Mouse (Mus musculus): ENCODE measurements at regions not wholly inside any gene's neighbourhood (a gene's known extent, or its start where the extent isn't known, plus 50 kb on each side); places are given as distances from the start of the nearest gene placed in this dataset.
A peak's percentile ranks its signal among the peaks of the same experiment; 100 is the strongest.

GRCm38 (mm10) chr2:92739576-92739975 is 140.1 kb downstream of the Chst1 start:
- peak in 1 of 2 experiments; percentile 5 for DNase-seq (ENCODE audit: extremely low spot score in 1 of 2, low spot score in 2 of 2)
- intact Hi-C loops (cut with DNase I): no loop called here
- Histone ChIP-seq H3K4me3 (no peak overlapping the region), H3K27ac (no peak overlapping the region)
- TF ChIP-seq CTCF (IDR thresholded peaks at IDR 0.05): no peak

DNA sequence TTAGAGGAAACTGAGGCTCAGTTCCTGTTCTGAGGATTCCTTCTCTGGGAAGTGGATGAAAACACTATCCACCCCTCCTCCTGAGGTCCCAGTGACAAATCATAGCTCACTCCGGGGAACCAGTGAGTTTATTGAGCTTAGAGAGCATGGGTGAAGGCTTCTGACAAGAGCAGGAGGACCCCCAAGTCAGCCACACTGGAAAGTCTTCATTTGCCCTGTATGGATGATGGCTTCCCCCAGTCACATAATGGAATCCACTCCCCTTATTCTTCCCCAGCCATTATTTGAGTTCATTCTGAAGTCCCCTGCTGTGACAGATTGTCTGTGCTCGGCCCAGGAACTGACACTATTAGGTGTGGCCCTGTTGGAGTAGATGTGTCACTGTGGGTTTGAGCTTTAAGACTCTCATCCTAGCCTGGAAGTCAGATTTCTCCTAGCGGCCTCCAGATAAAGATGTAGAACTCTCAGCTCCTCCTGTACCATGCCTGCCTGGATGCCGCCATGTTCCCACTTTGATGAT is 141.3 kb downstream of the Chst1 start:
- no peak for TF ChIP-seq CTCF (IDR thresholded peaks at IDR 0.05)
- intact Hi-C loops (cut with DNase I): no loop called here
- no peak for DNase-seq (ENCODE audit: extremely low spot score in 1 of 2, low spot score in 2 of 2)
- Histone ChIP-seq H3K27ac (no peak overlapping the region), H3K4me3 (no peak overlapping the region)

GRCm38 (mm10) chr2:92742025-92742424 is 142.5 kb downstream of the Chst1 start:
- DNase-seq (ENCODE audit: extremely low spot score in 1 of 2, low spot score in 2 of 2): no peak
- Histone ChIP-seq H3K4me3 (no peak overlapping the region), H3K27ac (no peak overlapping the region)
- TF ChIP-seq CTCF (IDR thresholded peaks at IDR 0.05): no peak
- intact Hi-C loops (cut with DNase I): no loop called here

- no peak for TF ChIP-seq CTCF (IDR thresholded peaks at IDR 0.05)
- intact Hi-C loops (cut with DNase I): no loop called here
- DNase-seq (ENCODE audit: extremely low spot score in 1 of 2, low spot score in 2 of 2): no peak
- Histone ChIP-seq H3K27ac (no peak overlapping the region), H3K4me3 (no peak overlapping the region)
Measured at GRCm38 (mm10) chr2:92742671-92743070, 143.2 kb downstream of the Chst1 start.

DNA sequence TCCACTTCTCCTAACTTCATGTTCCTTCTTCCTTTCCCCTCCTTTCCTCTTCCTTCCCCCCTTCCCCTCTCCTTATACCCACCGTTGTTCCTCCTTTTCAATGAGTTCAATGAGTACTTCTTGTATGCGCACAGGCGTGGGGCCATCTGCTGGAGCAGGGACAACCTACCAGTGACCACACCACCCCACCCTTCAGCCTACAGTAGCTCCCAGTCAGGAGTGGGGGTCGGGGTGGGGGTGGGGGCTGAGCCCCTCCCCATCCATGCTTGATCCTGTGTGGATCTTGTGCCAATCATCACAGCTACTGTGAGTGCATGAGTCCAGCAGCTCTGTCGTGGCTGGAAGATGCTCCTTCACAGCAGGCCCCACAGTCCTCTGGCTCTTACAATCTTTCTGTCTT is 143.6 kb downstream of the Chst1 start:
- H3K4me3 ChIP-seq: no peak overlapping the region
- TF ChIP-seq CTCF (IDR thresholded peaks at IDR 0.05): no peak
- DNase-seq (ENCODE audit: extremely low spot score in 1 of 2, low spot score in 2 of 2): no peak
- no peak overlapping the region for H3K27ac ChIP-seq
- intact Hi-C loops (cut with DNase I): no loop called here

GRCm38 (mm10) chr2:92743911-92744310 is 144.4 kb downstream of the Chst1 start:
- no peak overlapping the region for H3K4me3 ChIP-seq
- no peak for TF ChIP-seq CTCF (IDR thresholded peaks at IDR 0.05)
- no peak for DNase-seq (ENCODE audit: extremely low spot score in 1 of 2, low spot score in 2 of 2)
- H3K27ac ChIP-seq: no peak overlapping the region
- intact Hi-C loops (cut with DNase I): no loop called here

DNA sequence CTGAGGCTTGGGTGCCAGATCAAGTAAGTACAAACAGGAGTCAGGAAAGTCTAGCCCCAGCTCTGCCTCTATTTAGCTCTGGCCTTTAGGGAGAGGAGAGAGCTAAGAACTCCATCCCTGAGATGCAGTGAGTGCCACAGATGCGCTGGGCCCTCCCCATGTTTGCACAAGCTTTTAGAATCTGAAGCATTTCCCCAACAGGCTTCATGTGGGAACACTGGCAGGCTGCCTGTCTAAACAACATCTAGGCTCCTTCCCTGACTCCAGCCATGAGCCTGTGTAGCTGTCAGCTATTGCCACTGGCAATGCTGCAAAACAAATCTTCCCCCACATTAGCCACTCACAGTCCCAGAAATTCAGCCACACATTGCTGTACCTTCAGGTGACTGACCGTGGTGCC is 147.9 kb downstream of the Chst1 start:
- no peak for TF ChIP-seq CTCF (IDR thresholded peaks at IDR 0.05)
- no peak for DNase-seq (ENCODE audit: extremely low spot score in 1 of 2, low spot score in 2 of 2)
- intact Hi-C loops (cut with DNase I): no loop called here
- H3K4me3 ChIP-seq: no peak overlapping the region
- H3K27ac ChIP-seq: no peak overlapping the region

GRCm38 (mm10) chr2:92750116-92750515 is 150.6 kb downstream of the Chst1 start:
- no peak for TF ChIP-seq CTCF (IDR thresholded peaks at IDR 0.05)
- no peak for DNase-seq (ENCODE audit: extremely low spot score in 1 of 2, low spot score in 2 of 2)
- intact Hi-C loops (cut with DNase I): no loop called here
- H3K27ac ChIP-seq: no peak overlapping the region
- H3K4me3 ChIP-seq: no peak overlapping the region

- Histone ChIP-seq H3K4me3 (no peak overlapping the region), H3K27ac (no peak overlapping the region)
- DNase-seq (ENCODE audit: extremely low spot score in 1 of 2, low spot score in 2 of 2): no peak
- TF ChIP-seq CTCF (IDR thresholded peaks at IDR 0.05): no peak
- intact Hi-C loops (cut with DNase I): no loop called here
Measured at GRCm38 (mm10) chr2:92750672-92751071, 151.2 kb downstream of the Chst1 start.

DNA sequence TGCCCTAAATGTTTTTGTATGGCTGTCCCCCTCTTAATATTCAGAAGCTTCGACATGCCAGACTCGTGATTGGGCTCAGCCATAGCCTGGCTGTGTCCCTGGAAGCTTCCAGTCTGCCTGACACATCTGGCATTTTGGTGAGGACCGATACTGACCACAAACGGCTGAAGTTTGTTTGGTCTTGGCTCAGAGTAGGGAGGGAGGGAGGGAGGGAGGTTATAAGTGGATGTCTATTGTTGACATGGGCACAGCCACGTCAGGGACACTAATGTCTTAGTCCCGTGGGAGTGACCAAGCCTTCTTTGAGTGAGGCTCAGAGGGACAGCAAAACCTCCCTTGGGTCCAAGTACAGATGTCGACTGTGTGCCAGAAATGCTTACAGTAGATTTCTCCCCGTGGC is 151.7 kb downstream of the Chst1 start:
- Histone ChIP-seq H3K4me3 (no peak overlapping the region), H3K27ac (no peak overlapping the region)
- intact Hi-C loops (cut with DNase I): no loop called here
- TF ChIP-seq CTCF (IDR thresholded peaks at IDR 0.05): no peak
- DNase-seq (ENCODE audit: extremely low spot score in 1 of 2, low spot score in 2 of 2): no peak

DNA sequence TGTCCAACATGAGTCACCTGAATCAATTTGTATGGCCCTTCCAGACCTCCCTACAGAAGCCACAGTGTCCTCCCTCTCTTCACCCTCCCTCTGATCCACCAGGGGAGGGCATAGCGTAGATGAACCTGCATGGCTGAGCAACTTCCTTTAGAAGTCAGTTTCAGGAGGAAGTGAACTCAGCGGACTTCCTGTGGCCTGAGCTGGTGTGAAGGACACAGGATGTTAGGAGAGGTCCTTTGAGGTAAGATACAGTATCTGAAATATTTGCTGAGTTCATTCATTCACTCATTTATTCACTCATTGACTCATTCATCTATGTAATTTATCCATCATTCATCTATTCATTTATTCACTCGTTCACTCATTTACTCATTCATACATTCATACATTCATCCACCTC is 152.6 kb downstream of the Chst1 start:
- intact Hi-C loops (cut with DNase I): no loop called here
- TF ChIP-seq CTCF (IDR thresholded peaks at IDR 0.05): no peak
- Histone ChIP-seq H3K27ac (no peak overlapping the region), H3K4me3 (no peak overlapping the region)
- DNase-seq (ENCODE audit: extremely low spot score in 1 of 2, low spot score in 2 of 2): no peak

- DNase-seq (ENCODE audit: extremely low spot score in 1 of 2, low spot score in 2 of 2): no peak
- intact Hi-C loops (cut with DNase I): no loop called here
- no peak overlapping the region for H3K4me3 ChIP-seq
- no peak for TF ChIP-seq CTCF (IDR thresholded peaks at IDR 0.05)
- H3K27ac ChIP-seq: no peak overlapping the region
Measured at GRCm38 (mm10) chr2:92752794-92753193, 153.3 kb downstream of the Chst1 start.

GRCm38 (mm10) chr2:92754505-92755280 is 155.2 kb downstream of the Chst1 start:
- H3K27ac ChIP-seq: no peak overlapping the region
- intact Hi-C loops (cut with DNase I): no loop called here
- no peak for DNase-seq (ENCODE audit: extremely low spot score in 1 of 2, low spot score in 2 of 2)
- no peak overlapping the region for H3K4me3 ChIP-seq
- no peak for TF ChIP-seq CTCF (IDR thresholded peaks at IDR 0.05)

All from left cerebral cortex, adult 2 months (tissue).